Comparison of ENCODE assay signal across 15 mouse cellular contexts in genomic region chr12:111798493-111798892, GRCm38 (mm10).
"Had no signal": no experiment of that assay in that cellular context is flagged by ENCODE, and none has a peak within 500 bp of the region (broad histone marks: within the 10 kb centered on the region; RNA-seq: fewer than 3 reads in every experiment).

No protein-coding gene starts in this region.

- H3K27me3 ChIP-seq: neural tube, embryonic 15.5 days; stomach, embryonic 15.5 days had no signal

- H3K4me2 ChIP-seq: neural tube, embryonic 15.5 days; stomach, embryonic 15.5 days had no signal

- H3K9me3 ChIP-seq: neural tube, embryonic 15.5 days; stomach, embryonic 15.5 days had no signal

- DNase-seq: retina, postnatal 1 day; right cerebral cortex, adult 18-20 months; right cerebral cortex, postnatal 14 days; right cerebral cortex, postnatal 25 days; right cerebral cortex, postnatal 4 days; spleen, adult 18-20 months; thymus, adult 18-20 months; thymus, adult 2 months; thymus, postnatal 14 days; thymus, postnatal 25 days; thymus, postnatal 36 days; thymus, postnatal 4 days had no signal

- H3K4me3 ChIP-seq: neural tube, embryonic 15.5 days; stomach, embryonic 15.5 days had no signal

- H3K4me1 ChIP-seq: neural tube, embryonic 15.5 days; stomach, embryonic 15.5 days had no signal

- H3K27ac ChIP-seq: neural tube, embryonic 15.5 days; stomach, embryonic 15.5 days; stomach, postnatal 0 days had no signal
